Mouse (Mus musculus) heart, adult 9 months (tissue): ENCODE data around the gene Gm21497.
"Not testable (repeated sequence)": the region's sequence is repeated elsewhere in the genome, so short reads cannot be mapped to it uniquely, and the experiment has no call there.

ENCODE experiments used
- DNase-seq, 2 experiments: peaks; one replicate each; pipeline ENCODE4 v3.0.0; 2022; ENCODE audit warnings: low spot score in 2 of 2

Gene Gm21497

DNA sequence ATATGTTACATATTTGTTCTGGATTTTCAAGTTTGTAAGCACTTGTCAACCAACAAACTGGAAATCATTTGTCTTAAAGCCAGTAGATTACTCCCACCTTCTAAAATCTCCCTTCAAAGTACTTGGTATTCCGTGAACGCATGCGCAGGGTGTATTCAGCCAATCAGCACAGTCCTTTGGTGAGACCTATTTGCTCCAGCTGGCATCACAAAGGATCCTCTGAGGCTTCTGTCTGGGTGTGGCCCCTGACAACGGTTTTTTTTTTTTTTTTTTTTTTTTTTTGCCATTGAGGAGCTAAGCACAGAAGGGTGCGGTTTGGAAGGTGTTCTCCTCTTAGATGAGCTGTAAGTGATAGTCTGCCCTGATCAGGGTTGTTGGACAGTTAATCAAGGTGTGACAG is at the start of gene Gm21497:
Gene Gm21497, plus strand, starts transcription at position 301 of the 400 bp plus-strand sequence.
- DNase-seq, result not testable (repeated sequence)
